Mouse (Mus musculus) embryonic fibroblast, embryonic 13.5 days (primary cell): ENCODE results near the gene Nfya.

Source experiments
- CTCF ChIP-seq: IDR thresholded peaks from 2 replicates; pipeline ENCODE4 v1.5.1; 2011; ENCODE audit warnings: mild to moderate bottlenecking, control low read depth, low read length, moderate library complexity, borderline replicate concordance; ENCODE audit not compliant: insufficient read depth
- POLR2A ChIP-seq: IDR thresholded peaks from 2 replicates; pipeline ENCODE4 v1.6.1; 2011; ENCODE audit warnings: low read depth, mild to moderate bottlenecking, control low read depth, low read length, moderate library complexity

DNA sequence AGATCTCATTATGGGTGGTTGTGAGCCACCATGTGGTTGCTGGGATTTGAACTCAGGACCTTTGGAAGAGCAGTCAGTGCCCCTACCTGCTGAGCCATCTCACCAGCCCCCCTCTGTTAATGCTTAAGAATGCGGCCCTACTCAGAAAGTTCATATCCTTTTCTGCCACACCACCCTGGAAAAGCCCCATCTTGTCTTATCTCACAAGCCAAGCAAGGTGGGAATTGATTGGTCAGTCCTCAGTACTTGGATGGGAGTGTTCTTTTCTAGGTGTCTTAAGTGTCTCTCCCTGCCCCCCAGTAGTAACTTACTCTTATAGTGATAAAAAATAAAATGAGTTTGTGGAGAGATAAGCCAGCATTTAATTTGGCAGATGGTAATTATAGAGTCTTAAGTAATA lies 5.0 kb downstream of the Nfya start:
- TF ChIP-seq POLR2A (no peak), CTCF (no peak)
